Mouse (Mus musculus) kidney, embryonic 15.5 days (tissue): ENCODE data around the gene Adam1a. TPM values are rescaled to one million over a fixed set of nuclear protein-coding genes. Genes with fewer than 3 reads are reported as not detected.
"Not testable (repeated sequence)": the region's sequence is repeated elsewhere in the genome, so short reads cannot be mapped to it uniquely, and the experiment has no call there.

ENCODE experiments used
- ATAC-seq: fragments of 200-750 bp; cut with Nextera tagmentation; replicated peaks from 2 replicates; pipeline ENCODE4 v1.8.0; 2017; ENCODE audit warnings: moderate TSS enrichment; ENCODE audit not compliant: low FRiP score
- H3K27ac ChIP-seq: fragments of 300-500 bp; sonication (generic); 2 replicates; pipeline ENCODE4 v1.5.1; 2015; ENCODE audit warnings: mild to moderate bottlenecking, inconsistent platforms
- H3K27me3 ChIP-seq: fragments of 300-500 bp; sonication (generic); 2 replicates; pipeline ENCODE4 v1.6.1; 2015; ENCODE audit warnings: inconsistent platforms
- H3K36me3 ChIP-seq: fragments of 300-500 bp; sonication (generic); 2 replicates; pipeline ENCODE4 v1.6.1; 2015; ENCODE audit warnings: inconsistent platforms
- H3K4me1 ChIP-seq: fragments of 300-500 bp; sonication (generic); 2 replicates; pipeline ENCODE4 v1.6.1; 2015; ENCODE audit warnings: inconsistent platforms
- H3K4me2 ChIP-seq: fragments of 300-500 bp; sonication (generic); 2 replicates; pipeline ENCODE4 v1.6.1; 2015; ENCODE audit warnings: moderate library complexity, mild to moderate bottlenecking, inconsistent platforms
- H3K4me3 ChIP-seq: fragments of 300-500 bp; sonication (generic); replicated peaks from 2 replicates; pipeline ENCODE4 v1.5.1; 2015; ENCODE audit warnings: mild to moderate bottlenecking, inconsistent platforms
- H3K9ac ChIP-seq: fragments of 300-500 bp; sonication (generic); 2 replicates; pipeline ENCODE4 v1.6.1; 2015; ENCODE audit warnings: mild to moderate bottlenecking, inconsistent platforms
- H3K9me3 ChIP-seq: fragments of 300-500 bp; sonication (generic); replicated peaks from 2 replicates; pipeline ENCODE4 v1.6.1; 2016; ENCODE audit warnings: inconsistent platforms
- WGBS: fragments of 180-500 bp; shearing (Covaris S2); methylation state at CpG from one replicate; pipeline ENCODE4 v1.1.7; 2015; ENCODE audit warnings: mixed read lengths; 5-methylcytosine and 5-hydroxymethylcytosine counted together
- polyA plus RNA-seq: library from polyadenylated mRNA; unstranded; fragments of >200 nt; fragmentation: Nextera tagmentation; extraction: Ambion mirVana; gene quantifications from 2 replicates; pipeline ENCODE4 v1.2.1, GENCODE M21; 2015

Adam1a gene
- polyA plus RNA-seq, 1 experiment from 2014 or later, result 1.9 TPM

DNA sequence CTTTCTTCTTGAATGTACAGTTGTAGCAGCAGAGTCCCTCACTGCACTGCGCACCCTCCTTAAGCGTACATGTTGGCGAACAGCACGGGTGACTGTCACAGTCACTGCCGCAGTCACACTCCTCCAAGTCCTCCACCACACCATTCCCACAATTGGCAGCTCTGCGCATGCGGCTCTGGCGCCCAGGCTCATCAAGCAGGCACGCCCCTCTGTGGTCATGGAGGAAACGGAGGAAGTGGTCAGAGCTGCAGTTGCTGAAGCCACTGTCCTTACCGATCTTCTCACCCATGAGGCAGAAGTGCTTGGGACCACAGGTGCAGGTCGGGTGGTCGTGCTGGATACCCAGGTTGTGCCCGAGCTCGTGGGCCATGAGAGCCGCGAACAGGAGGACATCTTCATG, 25.5 kb downstream of the Adam1a start:
- ATAC-seq, H3K9me3 ChIP-seq, H3K27me3 ChIP-seq, H3K4me2 ChIP-seq, H3K4me1 ChIP-seq, H3K27ac ChIP-seq, H3K4me3 ChIP-seq, H3K9ac ChIP-seq: not testable (repeated sequence)
- 90% methylated on average over 11 of the region's 17 CpGs for WGBS
- H3K36me3 ChIP-seq, result peaks cover 58% of the 10 kb centered on the region

DNA sequence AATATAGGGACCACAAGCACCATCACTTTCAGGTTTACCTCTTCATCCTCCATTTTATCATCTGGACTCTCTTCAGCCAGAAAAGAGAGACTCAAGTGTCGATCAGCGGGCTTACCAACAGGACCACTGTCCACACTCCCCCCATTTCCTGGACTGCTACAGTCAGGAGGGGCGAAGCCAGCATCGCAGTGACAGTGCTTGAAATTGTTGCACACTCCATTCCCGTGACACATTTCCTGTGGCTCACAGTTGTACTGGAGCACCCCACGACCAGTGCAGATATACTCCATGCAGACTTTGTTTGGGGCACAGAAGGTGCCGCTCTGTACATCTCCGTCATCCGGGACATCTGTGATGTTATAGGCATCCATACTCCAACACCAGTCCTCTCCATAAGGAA, 26.3 kb downstream of the Adam1a start:
- Histone ChIP-seq H3K27me3 (no peaks in the 10 kb centered on the region), H3K36me3 (peaks cover 50% of the 10 kb centered on the region), H3K9ac (no peak overlapping the region), H3K27ac (no peak overlapping the region), H3K4me3 (no peak overlapping the region), H3K4me1 (no peaks in the 10 kb centered on the region), H3K4me2 (no peak overlapping the region), H3K9me3 (no peaks in the 10 kb centered on the region)
- no peak for ATAC-seq
- 89% methylated on average over 9 of the region's 9 CpGs for WGBS

DNA sequence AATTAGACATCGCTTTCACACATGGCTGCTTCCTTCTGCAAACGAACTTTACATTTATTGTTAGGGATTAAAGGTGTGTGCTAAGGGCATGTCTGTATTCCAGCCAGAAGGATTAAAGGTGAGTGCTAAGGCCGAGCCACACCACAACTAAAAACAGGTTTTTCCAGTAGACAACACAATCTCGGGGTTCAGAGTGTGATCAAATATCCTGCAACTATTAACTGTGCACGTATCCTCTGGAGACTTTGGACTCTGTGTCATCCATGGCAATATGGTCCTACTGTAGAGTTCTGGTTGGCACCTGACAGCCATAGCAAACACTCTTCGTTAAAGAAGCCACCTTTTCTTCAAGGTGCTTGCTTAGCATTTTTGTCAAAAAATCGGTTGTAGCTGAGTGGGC, 35.3 kb downstream of the Adam1a start:
- 83% methylated on average over 7 of the region's 7 CpGs for WGBS
- Histone ChIP-seq H3K9ac (no peak overlapping the region), H3K27me3 (no peaks in the 10 kb centered on the region), H3K4me1 (no peaks in the 10 kb centered on the region), H3K4me2 (no peak overlapping the region), H3K27ac (no peak overlapping the region), H3K36me3 (no peaks in the 10 kb centered on the region), H3K4me3 (no peak overlapping the region), H3K9me3 (no peaks in the 10 kb centered on the region)
- no peak for ATAC-seq

DNA sequence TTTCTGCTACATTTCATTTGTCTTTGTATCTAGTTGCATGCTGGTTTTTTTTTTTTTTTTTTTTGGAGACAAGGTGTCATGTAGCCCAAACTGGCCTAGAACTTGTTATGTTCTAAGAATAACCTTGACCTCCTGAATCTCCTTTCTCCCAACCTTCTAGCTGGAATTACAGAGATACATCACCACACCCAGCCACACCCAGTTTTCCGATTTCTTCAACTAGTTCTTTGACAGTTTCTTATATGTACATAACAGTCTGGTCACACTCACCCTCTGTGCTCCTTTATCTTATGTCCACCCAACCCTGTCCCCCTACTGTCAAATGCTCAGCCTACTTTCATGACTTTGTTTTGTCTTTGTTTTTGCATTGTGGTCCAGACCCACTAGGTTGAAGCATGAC, 38.4 kb downstream of the Adam1a start:
- H3K4me3 ChIP-seq, result no peak overlapping the region
- no peak for ATAC-seq
- H3K27ac ChIP-seq, result no peak overlapping the region
- H3K27me3 ChIP-seq, result no peaks in the 10 kb centered on the region
- H3K4me2 ChIP-seq, result no peak overlapping the region
- WGBS, result 91% methylated on average over 1 of the region's 1 CpGs
- H3K4me1 ChIP-seq, result no peaks in the 10 kb centered on the region
- H3K9ac ChIP-seq, result no peak overlapping the region
- H3K9me3 ChIP-seq, result no peaks in the 10 kb centered on the region
- H3K36me3 ChIP-seq, result no peaks in the 10 kb centered on the region

DNA sequence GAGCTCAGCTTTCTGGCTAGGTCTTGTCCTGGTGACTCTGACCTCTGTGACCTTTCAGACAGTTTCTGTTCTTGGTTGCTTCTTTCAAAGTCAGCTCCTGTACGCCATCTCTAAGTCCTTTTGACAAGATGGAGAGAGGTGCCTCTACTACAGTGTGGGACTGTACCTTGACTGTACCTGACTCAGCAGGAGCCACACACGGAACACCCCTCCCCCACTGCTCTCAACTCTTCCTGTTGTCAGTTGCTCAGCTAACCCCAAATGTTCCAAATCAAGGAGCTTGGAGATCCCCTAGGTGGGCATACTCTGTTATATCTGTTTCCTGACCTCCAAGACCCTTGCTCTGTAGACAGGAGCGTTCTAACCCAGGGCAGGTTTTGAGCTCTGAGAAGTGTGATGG, 42.1 kb downstream of the Adam1a start, which contains the start of gene Adam1b:
Gene Adam1b, minus strand, starts transcription at position 205 of the 400 bp plus-strand sequence.
- 78% methylated on average over 3 of the region's 3 CpGs for WGBS
- Histone ChIP-seq H3K9me3 (no peaks in the 10 kb centered on the region), H3K36me3 (no peaks in the 10 kb centered on the region), H3K9ac (no peak within 1 kb of the TSS), H3K27ac (no peak within 1 kb of the TSS), H3K4me2 (no peak within 1 kb of the TSS), H3K4me3 (no peak within 1 kb of the TSS), H3K27me3 (no peaks in the 10 kb centered on the region), H3K4me1 (no peaks in the 10 kb centered on the region)
- ATAC-seq, result no peak

DNA sequence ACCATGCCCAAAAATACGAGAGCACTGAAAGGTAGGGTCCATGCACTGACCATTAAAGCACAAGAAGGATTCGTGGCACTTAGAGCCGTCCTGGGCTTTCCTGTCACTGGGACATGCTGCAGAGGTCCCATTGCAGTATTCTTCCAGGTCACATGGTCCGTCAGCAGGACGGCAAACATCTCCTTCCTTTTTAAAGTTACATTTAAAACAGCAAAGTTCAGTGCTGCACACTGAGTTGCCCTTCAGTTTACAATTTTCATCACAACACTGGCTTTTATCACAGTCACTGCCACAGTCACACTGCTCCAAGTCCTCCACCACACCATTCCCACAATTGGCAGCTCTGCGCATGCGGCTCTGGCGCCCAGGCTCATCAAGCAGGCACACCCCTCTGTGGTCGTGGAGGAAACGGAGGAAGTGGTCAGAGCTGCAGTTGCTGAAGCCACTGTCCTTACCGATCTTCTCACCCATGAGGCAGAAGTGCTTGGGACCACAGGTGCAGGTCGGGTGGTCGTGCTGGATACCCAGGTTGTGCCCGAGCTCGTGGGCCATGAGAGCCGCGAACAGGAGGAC, 43.8 kb downstream of the Adam1a start:
- not testable (repeated sequence) for H3K4me3 ChIP-seq, ATAC-seq, H3K9me3 ChIP-seq, H3K27me3 ChIP-seq, H3K4me2 ChIP-seq, H3K27ac ChIP-seq, H3K36me3 ChIP-seq, H3K4me1 ChIP-seq, H3K9ac ChIP-seq
- 82% methylated on average over 11 of the region's 17 CpGs for WGBS

DNA sequence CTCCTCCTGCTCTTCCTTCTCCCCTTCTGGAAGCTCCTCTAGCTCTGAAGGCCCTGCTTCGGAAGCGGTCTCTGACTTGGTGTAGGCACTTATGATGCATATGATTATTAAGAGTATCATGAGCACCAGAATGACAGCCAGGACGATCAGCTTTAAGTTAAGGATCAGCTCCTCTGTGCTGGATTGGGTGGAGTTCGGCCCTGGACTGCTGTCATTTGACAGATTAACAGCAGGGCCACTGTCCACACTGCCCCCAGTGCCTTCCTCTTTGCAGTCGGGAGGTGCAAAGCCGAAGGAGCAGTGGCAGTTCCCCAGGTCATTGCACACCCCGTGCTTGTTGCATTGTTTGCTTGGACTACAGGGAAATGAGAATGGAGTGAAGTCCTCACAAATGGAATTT, 44.6 kb downstream of the Adam1a start:
- Histone ChIP-seq H3K4me1 (no peaks in the 10 kb centered on the region), H3K9ac (no peak overlapping the region), H3K9me3 (no peaks in the 10 kb centered on the region), H3K4me3 (no peak overlapping the region), H3K27me3 (no peaks in the 10 kb centered on the region), H3K4me2 (no peak overlapping the region), H3K36me3 (no peaks in the 10 kb centered on the region), H3K27ac (no peak overlapping the region)
- WGBS, result 57% methylated on average over 7 of the region's 7 CpGs
- ATAC-seq, result no peak

DNA sequence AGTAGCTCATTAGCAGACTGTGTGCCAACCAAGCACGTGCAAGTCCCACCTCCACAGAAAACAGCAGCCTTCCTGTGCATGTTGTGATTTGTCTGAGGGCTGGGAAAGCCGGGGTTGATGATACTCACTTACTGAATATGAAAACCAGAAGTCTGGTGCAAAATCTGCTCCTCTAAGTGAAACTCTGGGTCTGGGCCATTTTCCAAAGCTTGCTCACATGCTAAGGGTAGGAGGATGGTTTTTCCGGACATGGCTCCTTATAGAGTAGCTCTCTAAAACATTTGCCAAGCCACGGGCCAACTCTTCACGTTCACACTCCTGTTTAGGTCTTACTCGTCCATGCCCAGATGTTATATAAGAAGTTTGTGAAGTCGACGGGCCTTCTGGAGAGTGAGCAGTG, 52.0 kb downstream of the Adam1a start:
- 73% methylated on average over 8 of the region's 8 CpGs for WGBS

DNA sequence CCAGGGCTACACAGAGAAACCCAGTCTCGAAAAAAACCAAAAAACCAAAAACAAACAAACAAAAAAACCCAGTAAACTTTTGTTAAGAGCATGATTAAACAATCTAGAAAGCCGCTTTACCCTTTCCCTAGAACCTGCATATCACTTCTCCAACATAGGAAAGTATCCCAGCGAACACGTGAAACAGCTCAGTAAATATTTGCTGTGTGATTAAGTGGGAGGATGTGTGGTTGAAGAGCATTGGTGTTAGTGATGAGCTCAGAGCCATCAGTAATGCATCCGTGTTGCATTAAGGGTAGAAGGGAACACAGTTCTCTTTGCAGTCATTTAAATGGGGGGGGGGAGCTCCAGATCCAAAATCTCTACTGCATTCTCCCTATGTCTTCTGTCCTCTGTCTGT, 60.5 kb downstream of the Adam1a start:
- 81% methylated on average over 5 of the region's 5 CpGs for WGBS
- H3K27ac ChIP-seq, result no peak overlapping the region
- H3K9me3 ChIP-seq, result no peaks in the 10 kb centered on the region
- no peaks in the 10 kb centered on the region for H3K36me3 ChIP-seq
- no peak for ATAC-seq
- no peak overlapping the region for H3K9ac ChIP-seq
- no peak overlapping the region for H3K4me3 ChIP-seq
- no peaks in the 10 kb centered on the region for H3K4me1 ChIP-seq
- no peaks in the 10 kb centered on the region for H3K27me3 ChIP-seq
- no peak overlapping the region for H3K4me2 ChIP-seq

More for the DNA sequence above, 52.0 kb downstream of the Adam1a start:
- no peaks in the 10 kb centered on the region for H3K36me3 ChIP-seq
- no peak for ATAC-seq
- H3K27me3 ChIP-seq, result no peaks in the 10 kb centered on the region
- H3K27ac ChIP-seq, result no peak overlapping the region
- no peak overlapping the region for H3K4me3 ChIP-seq
- H3K4me1 ChIP-seq, result no peaks in the 10 kb centered on the region
- H3K4me2 ChIP-seq, result no peak overlapping the region
- no peak overlapping the region for H3K9ac ChIP-seq
- no peaks in the 10 kb centered on the region for H3K9me3 ChIP-seq

DNA sequence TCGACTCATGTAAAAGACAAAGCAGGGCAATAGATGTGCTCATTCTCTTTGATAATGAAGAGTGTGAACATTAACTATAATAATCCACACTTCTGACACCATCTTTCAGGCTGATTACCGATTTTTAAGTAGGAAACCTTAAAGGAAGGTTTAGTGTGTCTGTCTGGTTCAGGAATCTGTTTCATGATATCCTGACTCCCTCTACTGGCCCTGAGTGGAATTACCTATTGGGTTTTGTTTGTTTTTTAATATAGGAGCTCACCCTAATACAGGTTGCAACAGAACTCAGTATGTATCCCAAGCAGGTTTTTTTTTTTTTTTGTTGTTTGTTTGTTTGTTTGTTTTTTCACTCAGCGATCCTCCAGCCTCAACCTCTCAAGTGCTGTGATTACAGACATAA, 67.6 kb downstream of the Adam1a start:
- no peak overlapping the region for H3K9ac ChIP-seq
- no peaks in the 10 kb centered on the region for H3K36me3 ChIP-seq
- 37% methylated on average over 3 of the region's 3 CpGs for WGBS
- no peak for ATAC-seq
- H3K4me2 ChIP-seq, result no peak overlapping the region
- no peak overlapping the region for H3K4me3 ChIP-seq
- H3K9me3 ChIP-seq, result no peaks in the 10 kb centered on the region
- no peak overlapping the region for H3K27ac ChIP-seq
- H3K4me1 ChIP-seq, result no peaks in the 10 kb centered on the region
- H3K27me3 ChIP-seq, result no peaks in the 10 kb centered on the region

DNA sequence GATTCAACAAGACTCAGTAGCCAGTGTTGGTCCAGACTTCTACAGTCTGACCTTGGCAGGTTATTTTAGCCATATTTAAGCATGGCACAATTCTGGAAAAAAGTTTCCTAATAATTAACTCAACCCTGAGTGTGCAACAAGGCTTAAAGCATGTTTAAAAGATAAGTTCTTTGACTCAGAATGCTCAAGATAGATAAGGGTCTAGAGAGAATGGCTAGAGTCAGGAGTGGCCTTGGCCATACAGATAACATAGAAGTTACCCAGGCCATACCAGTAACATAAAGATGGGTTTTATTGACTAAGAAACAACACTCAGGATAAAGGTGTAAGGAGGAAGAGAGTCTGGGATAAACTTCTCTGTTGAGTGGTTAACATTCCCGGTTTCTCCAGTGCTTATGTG, 69.2 kb downstream of the Adam1a start:
- Histone ChIP-seq H3K36me3 (no peaks in the 10 kb centered on the region), H3K4me3 (no peak overlapping the region), H3K27me3 (no peaks in the 10 kb centered on the region), H3K4me2 (no peak overlapping the region), H3K4me1 (no peaks in the 10 kb centered on the region), H3K9me3 (no peaks in the 10 kb centered on the region), H3K9ac (no peak overlapping the region), H3K27ac (no peak overlapping the region)
- ATAC-seq, result no peak
- 80% methylated on average over 1 of the region's 1 CpGs for WGBS

DNA sequence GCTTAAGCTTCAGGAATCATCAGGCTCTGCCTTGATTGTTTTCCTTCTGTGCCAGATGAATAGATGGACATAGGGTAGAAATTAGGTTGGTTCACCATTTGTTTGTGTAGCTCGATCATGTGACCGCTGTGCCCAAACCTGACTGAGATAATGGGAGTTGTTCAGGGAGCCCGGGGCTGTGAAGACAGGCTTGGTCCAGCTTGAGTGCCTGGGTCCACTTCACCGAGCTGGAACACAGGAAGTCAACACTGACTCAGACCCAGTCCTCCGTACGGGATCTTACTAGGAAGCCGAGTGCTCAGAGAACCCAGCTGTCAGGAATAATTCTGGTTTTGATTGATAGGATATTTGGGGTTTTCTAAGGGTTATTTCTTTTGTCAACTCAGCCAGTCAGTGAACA, 70.7 kb downstream of the Adam1a start:
- Histone ChIP-seq H3K36me3 (no peaks in the 10 kb centered on the region), H3K4me3 (no peak overlapping the region), H3K9ac (no peak overlapping the region), H3K4me1 (no peaks in the 10 kb centered on the region), H3K27ac (peak overlapping the region; percentile 16), H3K9me3 (no peaks in the 10 kb centered on the region), H3K27me3 (no peaks in the 10 kb centered on the region), H3K4me2 (no peak overlapping the region)
- no peak for ATAC-seq
- whole genome bisulfite sequencing, result 66% methylated on average over 7 of the region's 7 CpGs

DNA sequence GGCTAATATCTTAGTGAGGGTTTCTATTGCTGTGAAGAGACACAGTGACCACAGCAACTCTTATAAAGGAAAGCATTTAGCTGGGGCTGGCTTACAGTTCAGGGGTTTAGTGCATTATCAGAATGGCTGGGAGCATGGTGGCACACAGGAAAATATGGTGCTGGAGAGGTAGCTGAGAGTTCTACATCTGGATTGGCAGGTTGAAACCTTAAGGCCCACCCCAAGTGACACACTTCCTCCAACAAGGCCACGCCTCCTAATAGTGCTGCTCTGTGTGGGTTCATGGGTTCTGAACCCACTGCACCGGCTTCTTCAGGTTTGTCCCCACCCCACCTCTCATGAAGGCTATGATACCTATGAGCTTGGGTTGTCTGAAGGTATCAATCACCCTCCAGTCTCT, 72.9 kb downstream of the Adam1a start:
- Histone ChIP-seq H3K9me3 (no peaks in the 10 kb centered on the region), H3K4me1 (no peaks in the 10 kb centered on the region), H3K4me2 (no peak overlapping the region), H3K27ac (no peak overlapping the region), H3K27me3 (no peaks in the 10 kb centered on the region), H3K4me3 (no peak overlapping the region), H3K36me3 (no peaks in the 10 kb centered on the region), H3K9ac (no peak overlapping the region)
- 87% methylated on average over 2 of the region's 2 CpGs for WGBS
- ATAC-seq, result no peak
